Mouse (Mus musculus) stomach, postnatal 0 days (tissue): Measurements from ENCODE around the gene Crb2. TPM values are rescaled to one million over a fixed set of nuclear protein-coding genes. Genes with fewer than 3 reads are reported as not detected.

Source experiments
- ATAC-seq: fragments of 200-750 bp; cut with Nextera tagmentation; 2 replicates; pipeline ENCODE4 v1.8.0; 2017; ENCODE audit not compliant: low FRiP score, low TSS enrichment
- DNase-seq: peaks from one replicate; pipeline ENCODE4 v3.0.0-alpha.2; 2016; ENCODE audit warnings: low spot score
- H3K27ac ChIP-seq: fragments of 300-500 bp; sonication (generic); replicated peaks from 2 replicates; pipeline ENCODE4 v1.5.1; 2014; ENCODE audit warnings: mild to moderate bottlenecking, control low read depth
- H3K27me3 ChIP-seq: fragments of 300-500 bp; sonication (generic); 2 replicates; pipeline ENCODE4 v1.6.1; 2014; ENCODE audit warnings: low read length; ENCODE audit not compliant: control insufficient read depth, insufficient read depth
- H3K36me3 ChIP-seq: fragments of 300-500 bp; sonication (generic); 2 replicates; pipeline ENCODE4 v1.6.1; 2014; ENCODE audit warnings: low read length, mixed read lengths; ENCODE audit not compliant: control insufficient read depth, insufficient read depth
- H3K4me1 ChIP-seq: fragments of 300-500 bp; sonication (generic); replicated peaks from 2 replicates; pipeline ENCODE4 v1.6.1; 2014; ENCODE audit warnings: antibody characterized with exemption; ENCODE audit not compliant: control insufficient read depth, insufficient read depth
- H3K4me2 ChIP-seq: fragments of 300-500 bp; sonication (generic); replicated peaks from 2 replicates; pipeline ENCODE4 v1.6.1; 2014; ENCODE audit warnings: low read depth, mild to moderate bottlenecking, control low read depth, moderate library complexity
- H3K4me3 ChIP-seq: fragments of 300-500 bp; sonication (generic); 2 replicates; pipeline ENCODE4 v1.5.1; 2014; ENCODE audit warnings: low read depth, low read length, control low read depth
- H3K9ac ChIP-seq: fragments of 300-500 bp; sonication (generic); 2 replicates; pipeline ENCODE4 v1.6.1; 2014; ENCODE audit warnings: mild to moderate bottlenecking, low read length, control low read depth, mixed read lengths
- H3K9me3 ChIP-seq: fragments of 300-500 bp; sonication (generic); 2 replicates; pipeline ENCODE4 v1.6.1; 2016; ENCODE audit warnings: low read length; ENCODE audit not compliant: control insufficient read depth
- CTCF ChIP-seq: IDR thresholded peaks from 2 replicates; pipeline ENCODE4 v1.5.1; 2016; ENCODE audit warnings: antibody characterized with exemption, low read depth, mild to moderate bottlenecking, moderate library complexity
- EP300 ChIP-seq: optimal IDR thresholded peaks from 2 replicates; pipeline ENCODE3; 2016; ENCODE audit warnings: antibody characterized with exemption
- WGBS: fragments of 180-500 bp; shearing (Covaris S2); extraction: QIAGEN DNeasy Blood & Tissue Kit; methylation state at CpG from one replicate; pipeline ENCODE4 v1.1.7; 2014; 5-methylcytosine and 5-hydroxymethylcytosine counted together
- polyA plus RNA-seq: library from polyadenylated mRNA; unstranded; fragments of >200 nt; fragmentation: Nextera tagmentation; extraction: Ambion mirVana; gene quantifications from 2 replicates; pipeline ENCODE4 v1.2.1, GENCODE M21; 2015

Gene Crb2
- polyA plus RNA-seq, 1 experiment from 2014 or later, result 0.74 TPM

- H3K4me3 ChIP-seq, result no peak overlapping the region
- H3K36me3 ChIP-seq, result no peaks in the 10 kb centered on the region
- H3K9me3 ChIP-seq, result no peaks in the 10 kb centered on the region
- no peak overlapping the region for H3K27ac ChIP-seq
- H3K4me1 ChIP-seq, result no peaks in the 10 kb centered on the region
- TF ChIP-seq CTCF (no peak), EP300 (no peak)
- no peak for DNase-seq
- no peak overlapping the region for H3K4me2 ChIP-seq
- H3K9ac ChIP-seq, result no peak overlapping the region
- H3K27me3 ChIP-seq, result no peaks in the 10 kb centered on the region; the same call in 1 of the 2 replicates
- 83% methylated on average over 2 of the region's 2 CpGs for WGBS
- no peak for ATAC-seq
These were observed 19.7 kb upstream of the Crb2 start for GRCm38 (mm10) chr2:37756220-37756930.

GRCm38 (mm10) chr2:37757016-37757415, 19.0 kb upstream of the Crb2 start:
- Histone ChIP-seq H3K4me1 (no peaks in the 10 kb centered on the region), H3K27me3 (no peaks in the 10 kb centered on the region; the same call in 1 of the 2 replicates), H3K9ac (no peak overlapping the region), H3K27ac (no peak overlapping the region), H3K4me2 (no peak overlapping the region), H3K4me3 (no peak overlapping the region), H3K36me3 (no peaks in the 10 kb centered on the region), H3K9me3 (no peaks in the 10 kb centered on the region)
- WGBS, result 81% methylated on average over 5 of the region's 5 CpGs
- ATAC-seq, result no peak
- no peak for TF ChIP-seq EP300
- TF ChIP-seq CTCF, result no peak
- no peak for DNase-seq

GRCm38 (mm10) chr2:37757784-37758183, 18.3 kb upstream of the Crb2 start:
- WGBS, result 81% methylated on average over 4 of the region's 4 CpGs
- no peak overlapping the region for H3K9ac ChIP-seq
- no peak for DNase-seq
- H3K4me1 ChIP-seq, result no peaks in the 10 kb centered on the region
- no peak overlapping the region for H3K27ac ChIP-seq
- H3K4me3 ChIP-seq, result no peak overlapping the region
- H3K27me3 ChIP-seq, result no peaks in the 10 kb centered on the region; the same call in 1 of the 2 replicates
- H3K9me3 ChIP-seq, result no peaks in the 10 kb centered on the region
- TF ChIP-seq EP300 (no peak), CTCF (no peak)
- no peak for ATAC-seq
- H3K4me2 ChIP-seq, result no peak overlapping the region
- no peaks in the 10 kb centered on the region for H3K36me3 ChIP-seq

- H3K4me3 ChIP-seq, result no peak overlapping the region
- H3K9ac ChIP-seq, result no peak overlapping the region
These were observed 17.6 kb upstream of the Crb2 start for GRCm38 (mm10) chr2:37758343-37759015.

GRCm38 (mm10) chr2:37760633-37761032, 15.4 kb upstream of the Crb2 start:
- Histone ChIP-seq H3K27me3 (no peaks in the 10 kb centered on the region; the same call in 1 of the 2 replicates), H3K4me1 (no peaks in the 10 kb centered on the region), H3K9me3 (no peaks in the 10 kb centered on the region), H3K4me3 (no peak overlapping the region), H3K9ac (no peak overlapping the region), H3K4me2 (no peak overlapping the region), H3K27ac (no peak overlapping the region), H3K36me3 (no peaks in the 10 kb centered on the region)
- TF ChIP-seq CTCF (no peak), EP300 (no peak)
- 61% methylated on average over 6 of the region's 6 CpGs for WGBS
- DNase-seq, result no peak
- no peak for ATAC-seq

More at GRCm38 (mm10) chr2:37758343-37759015, 17.6 kb upstream of the Crb2 start:
- Histone ChIP-seq H3K9me3 (no peaks in the 10 kb centered on the region), H3K27ac (no peak overlapping the region), H3K4me1 (no peaks in the 10 kb centered on the region), H3K36me3 (no peaks in the 10 kb centered on the region), H3K4me2 (0 out of 2 replicates have a peak overlapping the region, but pooled peaks have one; percentile 5), H3K27me3 (no peaks in the 10 kb centered on the region; the same call in 1 of the 2 replicates)
- ATAC-seq (no peak; the same call in 1 of the 2 replicates), DNase-seq (no peak)
- no peak for TF ChIP-seq EP300
- TF ChIP-seq CTCF, result no peak
- 32% methylated on average over 21 of the region's 21 CpGs for WGBS

- 31% methylated on average over 3 of the region's 3 CpGs for WGBS
These were observed 12.4 kb upstream of the Crb2 start for GRCm38 (mm10) chr2:37763638-37764037.

More at GRCm38 (mm10) chr2:37763638-37764037, 12.4 kb upstream of the Crb2 start:
- DNase-seq (no peak), ATAC-seq (peak; percentile 21; the same call in 1 of the 2 replicates)
- H3K27me3 ChIP-seq, result no peaks in the 10 kb centered on the region
- no peak overlapping the region for H3K27ac ChIP-seq
- no peak overlapping the region for H3K9ac ChIP-seq
- no peak overlapping the region for H3K4me2 ChIP-seq
- H3K36me3 ChIP-seq, result no peaks in the 10 kb centered on the region
- no peaks in the 10 kb centered on the region for H3K9me3 ChIP-seq
- no peak for TF ChIP-seq CTCF
- no peak for TF ChIP-seq EP300
- no peak overlapping the region for H3K4me3 ChIP-seq
- no peaks in the 10 kb centered on the region; the same call in 1 of the 2 replicates for H3K4me1 ChIP-seq
